Mouse (Mus musculus): ENCODE data around the gene B3galnt1. TPM values are rescaled to one million over a fixed set of nuclear protein-coding genes. Genes with fewer than 3 reads are reported as not detected.

The B3galnt1 gene
- total and polyA plus RNA-seq, 3 experiments = 0.08 TPM; not detected in 2

- Histone ChIP-seq H3K4me1 (ENCODE audit: control insufficient read depth in 1 of 2, insufficient read depth in 2 of 2) (no peaks in the 10 kb centered on the region), H3K27me3 (replicated peaks) (no peaks in the 10 kb centered on the region), H3K9me3 (replicated peaks; ENCODE audit: low read length) (no peaks in the 10 kb centered on the region), H3K36me3 (replicated peaks in 1 of 2; ENCODE audit: control insufficient read depth in 1 of 2, insufficient read depth in 1 of 2, low read length in 1 of 2) (no peaks in the 10 kb centered on the region), H3K27ac (ENCODE audit: insufficient read depth, low read depth) (no peak overlapping the region), H3K79me2 (replicated peaks; ENCODE audit: control insufficient read depth, extremely low read depth, insufficient read depth, poor library complexity, severe bottlenecking) (no peaks in the 10 kb centered on the region), H3K4me3 (replicated peaks in 1 of 3; ENCODE audit: low read depth in 2 of 3, low read length in 2 of 3, poor library complexity in 1 of 3) (no peak overlapping the region), H3K9ac (ENCODE audit: insufficient read depth, low read depth) (no peak overlapping the region), H3K4me2 (ENCODE audit: insufficient read depth, low read depth, poor library complexity, severe bottlenecking) (no peak overlapping the region)
- TF ChIP-seq HCFC1 (IDR thresholded peaks at IDR 0.05; ENCODE audit: low read depth, low read length) (no peak), POLR2AphosphoS2 (IDR thresholded peaks at IDR 0.05; ENCODE audit: low read depth, low read length) (no peak), PAX5 (IDR thresholded peaks at IDR 0.05; ENCODE audit: low read length) (no peak), USF2 (conservative IDR thresholded peaks at IDR 0.05; ENCODE audit: low read depth, low read length) (no peak), JUND (conservative IDR thresholded peaks at IDR 0.05; ENCODE audit: low read depth, low read length) (no peak), POLR2A (IDR thresholded peaks at IDR 0.05; ENCODE audit: low read depth, low read length) (no peak), MXI1 (IDR thresholded peaks at IDR 0.05; ENCODE audit: low read depth, low read length) (no peak), MEF2A (IDR thresholded peaks at IDR 0.05; ENCODE audit: borderline replicate concordance, low read depth, low read length) (no peak), CHD1 (IDR thresholded peaks at IDR 0.05; ENCODE audit: low read depth, low read length) (no peak), CTCF (conservative IDR thresholded peaks at IDR 0.05 in 1 of 2, IDR thresholded peaks at IDR 0.05 in 1 of 2; ENCODE audit: low read depth in 2 of 2, low read length in 2 of 2) (no peak), SIN3A (IDR thresholded peaks at IDR 0.05; ENCODE audit: low read length) (no peak), IRF4 (IDR thresholded peaks at IDR 0.05; ENCODE audit: low read depth, low read length) (no peak), ZKSCAN1 (IDR thresholded peaks at IDR 0.05; ENCODE audit: borderline replicate concordance, low read depth, low read length) (no peak), USF1 (IDR thresholded peaks at IDR 0.05; ENCODE audit: low read depth, low read length) (no peak), ZC3H11A (IDR thresholded peaks at IDR 0.05; ENCODE audit: low read depth, low read length) (no peak), NELFE (IDR thresholded peaks at IDR 0.05; ENCODE audit: low read depth, low read length) (no peak), ZNF384 (IDR thresholded peaks at IDR 0.05; ENCODE audit: low read depth, low read length) (no peak), MAX (IDR thresholded peaks at IDR 0.05; ENCODE audit: low read length) (no peak)
- in situ Hi-C loops (cut with MboI; ENCODE audit: low pct_ligation_motif_present, low pct_unique_long_range_greater_than_20kb, low sequenced_read_pairs) = no loop called here
- dilution Hi-C loops (cut with MboI; ENCODE audit: extremely low pct_ligation_motif_present, extremely low pct_unique_long_range_greater_than_20kb, low sequenced_read_pairs) = no loop called here
- DNase-seq (ENCODE audit: extremely low read depth) = no peak
Observed at GRCm38 (mm10) chr3:69583798-69584197, 15.0 kb downstream of the B3galnt1 start.

- DNase-seq (ENCODE audit: extremely low read depth) = peak; percentile 11
- H3K9ac ChIP-seq (ENCODE audit: insufficient read depth, low read depth) = no peak overlapping the region
- H3K4me2 ChIP-seq (ENCODE audit: insufficient read depth, low read depth, poor library complexity, severe bottlenecking) = no peak overlapping the region
- no peaks in the 10 kb centered on the region for H3K9me3 ChIP-seq (replicated peaks; ENCODE audit: low read length)
- no peaks in the 10 kb centered on the region for H3K36me3 ChIP-seq (replicated peaks in 1 of 2; ENCODE audit: control insufficient read depth in 1 of 2, insufficient read depth in 1 of 2, low read length in 1 of 2)
- TF ChIP-seq UBTF (IDR thresholded peaks at IDR 0.05; ENCODE audit: low read depth, low read length) (no peak), SMC3 (IDR thresholded peaks at IDR 0.05; ENCODE audit: low read depth, low read length) (peak; percentile 37), MXI1 (IDR thresholded peaks at IDR 0.05; ENCODE audit: low read depth, low read length) (no peak), RAD21 (IDR thresholded peaks at IDR 0.05; ENCODE audit: low read depth, low read length) (peak; percentile 7), CTCF (conservative IDR thresholded peaks at IDR 0.05 in 1 of 2, IDR thresholded peaks at IDR 0.05 in 1 of 2; ENCODE audit: low read depth in 2 of 2, low read length in 2 of 2) (peak in 1 of 2 experiments; percentile 45; a peak in 2 of 4 replicates)
- dilution Hi-C loops (cut with MboI; ENCODE audit: extremely low pct_ligation_motif_present, extremely low pct_unique_long_range_greater_than_20kb, low sequenced_read_pairs) (no loop called here), in situ Hi-C loops (cut with MboI; ENCODE audit: low pct_ligation_motif_present, low pct_unique_long_range_greater_than_20kb, low sequenced_read_pairs) (no loop called here)
- H3K4me1 ChIP-seq (ENCODE audit: control insufficient read depth in 1 of 2, insufficient read depth in 2 of 2) = no peaks in the 10 kb centered on the region
- no peak overlapping the region for H3K27ac ChIP-seq (ENCODE audit: insufficient read depth, low read depth)
- H3K27me3 ChIP-seq (replicated peaks) = no peaks in the 10 kb centered on the region
- no peak overlapping the region for H3K4me3 ChIP-seq (replicated peaks in 1 of 3; ENCODE audit: low read depth in 2 of 3, low read length in 2 of 3, poor library complexity in 1 of 3)
- H3K79me2 ChIP-seq (replicated peaks; ENCODE audit: control insufficient read depth, extremely low read depth, insufficient read depth, poor library complexity, severe bottlenecking) = no peaks in the 10 kb centered on the region
Observed at GRCm38 (mm10) chr3:69578791-69579190, 20.0 kb downstream of the B3galnt1 start.
